Mouse (Mus musculus) adrenal gland, adult 18-20 months (tissue): ENCODE data around the gene Gm11060. TPM values are rescaled to one million over a fixed set of nuclear protein-coding genes. Genes with fewer than 3 reads are reported as not detected.

Source experiments
- DNase-seq, 2 experiments: peaks; one replicate each; pipeline ENCODE4 v3.0.0; 2021 to 2022; ENCODE audit warnings: low spot score in 2 of 2
- total RNA-seq, 2 experiments: library from RNA; stranded (reverse); gene quantifications; 1 replicate in 1 of 2; 2 replicates in 1 of 2; pipeline ENCODE4 v1.2.3; 2021

Gm11060 gene
- total RNA-seq, 2 experiments from 2014 or later: not detected

GRCm38 (mm10) chr2:105114074-105114473, 22.3 kb downstream of the Gm11060 start:
- DNase-seq: no peak

DNA sequence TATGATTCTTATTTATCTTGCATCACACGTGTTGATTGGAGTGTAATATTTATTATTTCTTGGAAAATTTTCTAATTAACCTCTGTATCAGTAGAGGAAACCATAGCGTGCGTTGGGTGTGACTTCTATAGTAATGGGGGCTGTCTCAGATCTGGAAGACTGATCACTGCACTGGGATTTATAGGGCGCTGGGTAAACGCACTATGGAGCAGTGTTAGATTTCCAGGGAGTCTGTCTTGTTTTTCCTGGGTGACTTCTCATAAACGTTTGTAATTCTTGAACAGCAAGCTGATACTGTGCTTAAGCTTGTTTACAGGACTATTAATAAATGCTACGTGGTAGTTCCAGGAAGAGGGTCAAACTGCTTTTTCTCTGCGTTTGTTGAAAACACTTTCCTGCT, 25.9 kb downstream of the Gm11060 start:
- no peak for DNase-seq

DNA sequence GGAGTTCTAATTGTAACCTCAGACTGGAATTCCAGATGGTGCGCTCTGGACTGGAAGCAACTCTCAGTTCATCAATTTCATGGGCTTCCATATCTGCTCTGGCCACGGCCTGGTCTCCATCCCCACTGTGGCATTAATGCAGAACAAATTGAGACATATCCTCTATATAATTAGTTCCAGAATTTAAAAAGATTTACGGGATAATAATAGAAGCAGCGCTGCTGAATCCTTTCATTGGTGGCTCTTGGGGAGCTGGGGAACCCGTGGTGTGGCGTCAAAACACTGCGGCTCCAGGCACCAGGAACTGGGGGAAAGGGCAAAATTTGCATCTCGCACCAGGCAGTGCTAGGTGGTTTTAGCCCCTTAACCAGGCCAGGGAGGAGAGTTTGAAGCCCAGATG, 30.4 kb downstream of the Gm11060 start:
- no peak for DNase-seq

GRCm38 (mm10) chr2:105122886-105123285, 31.1 kb downstream of the Gm11060 start:
- DNase-seq: no peak

DNA sequence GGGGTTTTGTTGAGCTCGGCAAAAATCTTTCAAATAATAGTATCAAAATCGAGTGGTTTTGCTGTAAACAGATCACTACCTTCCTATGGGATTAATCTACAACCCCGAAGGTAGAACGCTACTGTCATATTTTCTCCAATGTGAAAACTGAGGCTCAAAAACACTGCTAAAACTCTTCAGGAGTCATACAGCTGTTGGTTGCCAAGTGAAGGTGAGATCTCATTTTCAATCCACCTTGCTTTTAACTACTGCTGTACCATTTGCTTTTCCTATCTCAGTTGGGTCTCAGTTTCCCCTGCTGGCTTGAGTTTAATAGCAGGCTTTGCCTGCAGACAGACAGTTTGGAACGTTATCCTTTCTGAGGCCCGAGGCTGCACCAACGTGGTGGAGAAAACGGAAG, 31.6 kb downstream of the Gm11060 start:
- no peak for DNase-seq

GRCm38 (mm10) chr2:105123881-105124280, 32.1 kb downstream of the Gm11060 start:
- no peak for DNase-seq

- no peak for DNase-seq
These were observed 32.6 kb downstream of the Gm11060 start for GRCm38 (mm10) chr2:105124391-105124790.

DNA sequence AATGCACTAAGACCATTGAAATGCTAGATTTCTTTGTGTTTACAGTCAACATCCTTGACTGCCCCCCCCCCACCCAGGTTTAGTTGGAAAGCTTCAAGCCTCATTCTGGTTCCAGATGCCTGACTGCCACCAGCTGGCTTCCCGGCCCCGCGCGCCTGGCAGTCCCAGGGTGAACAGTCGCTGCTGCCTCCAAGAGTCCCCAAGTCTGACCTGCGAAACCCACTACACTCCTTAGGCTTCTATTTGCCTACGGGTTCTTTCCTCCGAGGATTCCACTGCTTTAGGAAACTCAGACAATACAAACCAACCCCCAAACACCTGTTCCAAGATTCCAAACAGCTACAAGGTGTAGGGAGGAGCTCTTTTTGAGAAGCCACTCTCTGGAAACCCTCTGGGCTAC, 33.4 kb downstream of the Gm11060 start:
- DNase-seq: no peak

DNA sequence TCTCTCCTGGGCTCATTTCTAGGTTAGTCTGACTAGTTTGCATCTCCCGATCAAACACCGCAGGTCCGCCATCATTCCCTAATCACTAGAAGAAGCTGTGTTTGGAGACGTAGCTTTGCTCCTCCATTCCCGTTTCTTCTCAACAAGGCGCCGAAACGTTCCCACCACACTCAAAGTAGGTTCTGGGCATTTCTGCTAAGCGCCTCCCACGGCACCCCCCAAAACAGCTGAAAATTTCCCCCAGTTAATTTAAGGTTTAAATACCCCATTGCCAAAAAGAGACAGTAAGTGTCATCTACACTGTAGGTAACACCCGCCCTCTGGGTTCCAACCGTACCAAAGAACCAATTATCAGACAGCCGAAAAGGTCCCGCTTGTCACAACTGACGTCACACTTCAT, 33.8 kb downstream of the Gm11060 start:
- DNase-seq: no peak

DNA sequence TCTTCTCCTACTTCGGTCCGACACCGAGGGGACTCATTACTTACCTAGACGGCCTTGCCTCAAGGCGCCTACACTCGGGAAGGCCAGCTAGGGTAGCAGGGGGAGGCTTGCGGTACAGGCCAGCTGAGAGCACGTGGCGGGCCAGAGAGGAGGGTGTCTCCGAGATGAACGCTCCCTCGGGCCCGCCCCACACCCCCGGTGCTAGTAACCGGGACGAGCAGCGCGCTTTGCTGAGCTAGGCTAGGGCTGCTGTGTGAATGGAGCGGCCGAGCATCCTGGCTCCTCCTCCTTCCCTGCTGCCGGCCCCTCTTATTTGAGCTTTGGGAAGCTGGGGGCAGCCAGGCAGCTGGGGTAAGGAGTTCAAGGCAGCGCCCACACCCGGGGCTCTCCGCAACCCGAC, 34.5 kb downstream of the Gm11060 start, which contains the start of gene Wt1:
Gene Wt1 (plus strand): TSS at position 251 of the 400 bp plus-strand sequence.
- no peak for DNase-seq

- DNase-seq: no peak
These were observed 35.1 kb downstream of the Gm11060 start for GRCm38 (mm10) chr2:105126691-105127530.

DNA sequence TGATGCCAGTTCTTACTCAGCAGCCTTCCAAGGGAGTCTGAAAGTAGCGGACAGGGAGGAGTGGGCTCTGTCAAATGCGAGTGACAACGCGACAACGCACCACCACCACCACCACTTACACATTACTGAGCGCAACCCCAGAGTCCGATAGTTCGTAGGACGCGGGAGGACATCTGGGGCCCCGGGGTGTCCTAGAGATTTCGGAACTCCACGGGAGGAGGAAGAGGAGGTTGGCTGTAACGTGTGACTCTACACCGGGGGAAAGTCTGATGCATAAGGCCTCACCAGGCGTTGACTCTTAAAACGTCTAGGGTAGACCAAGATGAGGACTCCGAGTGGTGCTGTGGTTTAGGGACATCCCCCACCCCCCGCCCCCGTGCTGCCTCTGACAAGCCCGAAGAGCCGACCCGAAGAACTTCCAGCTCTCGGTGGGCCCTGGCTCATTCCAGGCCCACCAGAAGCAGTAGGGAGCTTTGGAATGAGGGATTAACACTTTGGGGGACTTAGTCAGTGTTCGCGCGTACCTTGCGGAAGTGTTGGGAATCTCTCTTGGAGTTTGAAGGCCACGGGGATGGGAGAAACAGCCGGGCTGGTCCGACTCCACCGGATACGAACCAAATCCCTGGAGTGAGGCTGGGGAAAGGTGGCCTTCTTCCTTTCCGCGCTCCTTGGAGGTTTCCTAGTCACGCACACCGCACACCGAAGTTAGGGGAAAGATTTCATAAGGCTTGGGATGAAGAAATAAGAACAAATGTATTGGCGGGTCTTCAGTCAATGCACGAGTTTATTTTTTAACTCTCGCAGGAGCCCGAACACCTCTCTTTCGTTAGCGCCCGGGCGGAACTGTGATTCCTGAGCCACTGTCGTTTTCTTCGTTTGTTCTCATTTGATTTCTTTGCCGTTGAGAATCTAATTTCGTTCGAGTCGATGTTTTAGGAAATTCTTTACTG, 36.0 kb downstream of the Gm11060 start:
- DNase-seq: no peak

GRCm38 (mm10) chr2:105128564-105128963, 36.7 kb downstream of the Gm11060 start:
- DNase-seq: no peak

- no peak for DNase-seq
These were observed 38.7 kb downstream of the Gm11060 start for GRCm38 (mm10) chr2:105130351-105131060.

DNA sequence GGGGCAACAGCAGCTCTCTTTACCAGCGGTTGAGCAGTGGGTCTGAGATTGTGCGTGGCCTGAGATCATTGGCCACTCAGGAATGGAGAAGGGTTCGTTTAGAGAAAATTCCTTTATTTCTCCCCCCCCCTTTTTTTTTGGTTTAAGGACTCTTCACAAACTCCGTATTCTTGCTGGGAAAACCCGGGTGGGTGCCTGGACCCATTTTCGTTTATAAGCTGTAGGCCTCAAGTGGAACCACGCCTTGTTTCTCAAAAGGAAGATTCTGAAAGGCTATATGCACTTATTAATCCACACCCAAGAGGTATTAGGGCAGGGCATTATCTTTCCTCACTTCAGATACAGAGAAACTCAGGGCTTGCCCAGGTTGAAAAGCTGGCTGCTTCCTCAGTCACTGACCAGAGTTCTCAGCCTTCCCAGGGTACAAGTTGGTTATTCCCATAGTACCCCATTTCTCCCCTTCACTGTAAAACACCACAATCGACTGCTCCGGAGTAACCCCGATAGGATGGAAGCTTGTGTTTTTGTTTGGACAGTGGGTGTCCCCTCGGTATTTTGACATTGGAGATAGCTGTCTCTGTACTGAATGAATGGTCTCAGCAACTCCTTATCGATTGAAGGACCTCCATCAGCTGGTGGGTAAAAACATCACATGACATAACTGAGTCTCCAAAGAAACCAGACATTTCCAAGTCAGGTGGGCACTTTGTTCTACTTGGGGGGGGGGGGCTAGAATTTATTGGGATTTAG, 39.4 kb downstream of the Gm11060 start:
- DNase-seq: no peak

DNA sequence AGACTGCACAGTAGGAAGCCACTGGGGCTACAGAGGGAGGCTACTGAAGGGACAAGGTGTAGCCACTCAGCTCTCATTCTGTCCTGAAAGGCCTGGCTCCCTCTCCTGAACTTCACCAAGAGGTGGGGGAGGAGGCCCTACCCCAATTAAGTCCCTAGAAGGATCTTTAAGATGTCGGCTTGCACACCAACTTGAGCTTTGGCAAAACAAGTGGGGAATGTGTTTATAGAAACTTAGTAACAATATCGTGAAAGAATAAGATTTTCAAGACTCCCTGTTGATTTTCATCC, 39.9 kb downstream of the Gm11060 start:
- DNase-seq: no peak

GRCm38 (mm10) chr2:105132300-105132699, 40.5 kb downstream of the Gm11060 start:
- no peak for DNase-seq

GRCm38 (mm10) chr2:105132933-105133795, 41.3 kb downstream of the Gm11060 start:
- DNase-seq: no peak

GRCm38 (mm10) chr2:105134296-105134695, 42.5 kb downstream of the Gm11060 start:
- no peak for DNase-seq

- DNase-seq: no peak
These were observed 47.7 kb downstream of the Gm11060 start for GRCm38 (mm10) chr2:105139471-105139870.
